Mouse (Mus musculus): Measurements from ENCODE around the gene Mief1.

The Mief1 gene

DNA sequence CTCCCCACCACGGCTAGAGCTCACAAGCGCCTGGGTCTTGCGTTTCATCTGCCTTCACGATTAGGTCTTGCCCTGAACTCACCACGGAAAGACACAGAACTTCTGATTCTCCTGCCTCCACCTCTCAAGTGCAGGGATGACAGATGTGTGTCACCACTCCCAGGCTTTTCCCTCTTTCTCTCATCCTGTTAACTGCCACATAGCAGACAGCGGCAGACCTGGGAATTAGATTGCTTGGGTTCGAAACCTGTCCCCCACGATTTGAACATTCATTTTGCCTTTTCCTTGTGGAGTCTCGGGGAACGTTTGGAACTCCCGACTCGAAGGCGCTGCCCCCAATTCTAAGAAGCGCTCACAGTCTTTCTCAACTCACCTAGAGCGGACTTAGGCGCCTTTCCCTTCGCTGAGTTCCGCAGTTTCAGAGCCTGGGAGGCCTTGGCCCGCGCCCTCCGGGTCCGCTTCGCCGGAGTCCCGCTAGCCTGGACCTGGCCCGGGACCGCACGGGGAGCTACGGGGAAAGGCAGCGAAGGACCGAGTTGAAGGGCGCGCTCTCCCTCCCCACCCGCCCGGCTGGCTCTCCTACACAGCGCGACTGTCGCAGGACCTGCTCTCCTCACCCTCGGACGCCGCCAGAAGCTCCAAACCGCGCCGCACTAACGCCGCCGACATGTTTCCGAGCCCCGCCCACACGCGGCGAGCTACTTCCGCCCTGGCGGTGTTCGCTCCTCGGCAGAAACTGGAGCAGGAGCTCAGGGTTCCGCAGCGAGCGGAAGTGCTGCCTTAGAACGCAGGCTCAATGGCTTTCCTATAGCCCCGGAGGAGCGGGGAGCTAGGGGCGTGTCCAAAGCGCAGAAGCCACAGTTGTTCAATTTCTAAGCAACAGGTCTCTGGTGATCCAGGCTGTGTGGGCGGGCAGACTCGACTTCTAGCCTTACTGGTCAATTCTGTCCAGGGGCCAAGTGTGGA, 30.1 kb downstream of the Mief1 start, which contains the start of gene Rps19bp1:
TSS of gene Rps19bp1 (minus strand) at position 706 of the 966 bp plus-strand sequence.
- DNase-seq, result peak; percentile 85

DNA sequence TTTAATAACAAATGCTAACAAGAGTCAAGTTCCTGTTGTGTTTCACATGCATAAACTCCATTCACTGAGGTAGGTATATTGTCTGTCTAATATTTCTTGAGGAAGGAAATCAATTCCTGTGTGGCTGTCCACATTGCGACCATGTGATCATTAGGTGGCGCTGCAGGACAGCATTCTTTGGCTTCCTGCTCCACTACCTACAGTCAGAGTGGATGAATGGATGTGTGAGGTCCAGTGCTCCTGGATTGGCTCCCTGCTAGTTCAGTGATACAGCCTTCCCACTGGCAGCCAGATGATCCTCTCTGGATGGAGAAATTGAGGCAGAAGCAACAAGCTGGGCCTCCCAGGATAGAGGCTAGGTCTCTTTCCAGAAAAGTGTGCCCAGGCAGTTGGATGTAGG, 32.5 kb downstream of the Mief1 start:
- peak; percentile 67 for DNase-seq

DNA sequence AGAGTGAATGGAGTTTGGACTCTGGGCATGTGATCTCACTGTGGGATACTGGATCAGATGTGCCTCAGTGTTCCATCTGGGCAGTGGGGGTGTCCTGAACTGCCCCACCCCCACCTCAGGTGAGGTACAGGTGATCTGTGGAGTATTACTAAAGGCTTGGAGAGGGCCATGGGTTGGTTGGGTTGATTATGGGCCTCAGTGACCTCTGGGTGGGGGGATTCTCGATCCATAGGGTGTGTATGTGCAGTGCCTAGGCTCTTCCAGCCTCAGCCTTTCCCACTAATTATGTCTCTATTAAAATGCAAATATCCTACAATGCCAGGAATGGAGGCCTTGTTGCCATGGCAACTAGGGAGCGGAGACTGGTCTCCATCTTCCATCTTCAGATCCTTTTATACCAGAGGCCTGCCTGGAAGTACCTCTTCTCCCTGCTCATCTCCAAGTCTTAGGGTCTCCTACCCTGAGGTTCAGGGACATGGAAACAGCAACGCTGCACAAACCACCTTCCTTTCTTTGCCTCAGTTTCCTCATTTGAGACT, 38.1 kb downstream of the Mief1 start:
- DNase-seq, result no peak

DNA sequence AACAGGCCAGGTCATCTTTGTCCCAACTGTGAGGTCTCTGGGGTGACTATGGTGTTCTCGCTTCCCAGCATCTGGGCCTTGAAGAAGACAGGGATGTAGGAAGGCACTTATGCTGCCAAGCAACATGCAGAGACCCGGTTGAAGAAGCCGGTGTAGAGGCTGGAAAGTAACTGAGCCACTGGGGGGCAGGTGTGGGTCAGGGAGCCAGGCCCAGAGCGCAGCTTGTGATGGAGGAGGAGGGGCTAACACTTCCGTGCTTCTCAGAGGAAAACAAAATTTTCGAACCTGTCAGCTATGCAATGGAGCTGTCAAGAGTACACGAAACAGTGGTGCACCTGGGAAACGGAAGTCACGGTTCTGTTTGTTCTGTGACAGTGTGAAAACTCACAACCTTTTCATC, 43.3 kb downstream of the Mief1 start:
- DNase-seq, result no peak

DNA sequence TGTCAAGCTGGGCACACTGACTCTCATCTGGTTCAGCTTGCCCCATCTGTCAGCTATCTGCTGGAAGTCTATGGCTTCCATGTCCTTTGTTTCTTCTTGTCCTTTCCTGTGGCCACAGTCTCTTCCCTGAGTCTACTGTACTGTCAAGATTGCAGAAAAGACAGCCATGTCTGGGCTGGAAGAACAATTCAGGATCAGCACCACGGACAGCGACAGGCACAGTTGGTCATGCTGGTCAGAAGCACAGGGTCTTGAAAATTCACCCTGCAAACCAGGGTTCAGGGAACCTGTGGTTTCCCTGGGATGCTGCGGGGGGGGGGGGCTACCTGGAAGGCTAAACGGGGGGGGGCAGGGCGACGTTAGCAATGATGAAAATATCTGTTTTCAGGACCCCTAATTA, 43.8 kb downstream of the Mief1 start:
- no peak for DNase-seq

DNA sequence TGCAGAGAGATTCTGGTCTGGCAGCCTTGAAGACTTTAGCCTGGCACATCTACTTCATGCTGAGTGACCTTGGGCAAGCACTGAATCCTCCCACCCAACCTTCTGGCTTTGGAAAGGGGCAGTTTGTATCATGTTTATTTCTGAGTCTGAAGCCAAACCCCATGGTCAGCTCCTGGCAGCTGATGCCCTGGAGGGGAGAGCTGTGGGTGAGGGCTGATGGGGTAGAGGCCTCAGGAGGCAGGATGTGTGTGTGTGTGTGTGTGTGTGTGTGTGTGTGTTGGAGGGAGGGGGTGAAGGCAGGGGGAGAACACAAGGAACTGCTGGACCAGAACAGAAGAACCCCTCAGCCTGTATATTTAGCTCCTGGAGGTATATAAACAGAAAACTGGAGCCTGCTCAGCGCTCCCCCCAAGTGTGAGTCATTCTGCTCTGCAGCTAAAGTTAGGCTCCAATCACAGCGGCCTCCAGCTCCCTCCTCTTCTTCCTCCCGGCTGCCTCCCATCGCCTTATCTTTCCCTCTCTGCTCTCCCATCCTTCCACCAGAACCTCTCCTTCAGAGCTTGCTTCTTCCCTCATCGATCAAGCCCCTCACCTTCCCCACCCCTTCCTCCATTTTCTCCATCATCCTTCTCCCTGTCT, 44.4 kb downstream of the Mief1 start:
- DNase-seq, result peak; percentile 74

DNA sequence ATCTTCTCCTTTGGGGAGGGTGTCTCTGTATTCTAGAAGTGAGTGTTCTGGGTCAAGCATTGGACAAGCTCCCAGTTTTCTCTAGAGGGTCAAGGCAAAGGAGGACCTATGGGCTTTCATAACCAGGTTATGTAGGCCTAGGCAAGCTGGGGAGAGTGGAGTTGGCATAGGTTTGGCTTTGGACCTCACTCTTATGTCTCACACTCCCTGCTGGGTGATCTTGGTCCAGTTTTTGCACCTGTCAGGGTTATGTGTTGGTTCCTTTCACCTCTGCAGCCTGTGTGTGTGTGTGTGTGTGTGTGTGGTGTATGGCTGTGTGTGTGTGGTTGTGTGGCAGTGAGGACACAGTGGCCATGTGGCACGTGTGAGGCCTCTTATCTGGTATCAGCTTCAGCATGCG, 45.2 kb downstream of the Mief1 start:
- DNase-seq, result no peak

DNA sequence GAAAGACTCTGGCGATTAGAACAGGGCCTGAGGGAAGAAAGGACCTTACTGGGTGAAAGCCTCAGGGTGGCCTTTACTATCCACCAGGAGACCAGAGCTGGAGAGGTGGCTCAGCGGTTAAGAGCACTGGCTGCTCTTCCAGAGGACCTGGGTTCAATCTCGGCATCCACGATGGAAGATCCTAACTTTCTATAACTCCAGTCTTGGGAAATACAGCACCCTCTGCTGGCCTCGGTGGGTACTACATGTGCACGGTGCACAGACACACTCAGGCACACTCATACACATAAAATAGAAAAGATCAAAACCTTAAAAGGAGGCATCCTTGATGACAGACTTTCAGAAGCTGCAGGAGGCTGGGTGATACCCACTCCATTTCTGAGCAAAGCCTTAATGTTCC, 46.8 kb downstream of the Mief1 start:
- DNase-seq, result no peak

DNA sequence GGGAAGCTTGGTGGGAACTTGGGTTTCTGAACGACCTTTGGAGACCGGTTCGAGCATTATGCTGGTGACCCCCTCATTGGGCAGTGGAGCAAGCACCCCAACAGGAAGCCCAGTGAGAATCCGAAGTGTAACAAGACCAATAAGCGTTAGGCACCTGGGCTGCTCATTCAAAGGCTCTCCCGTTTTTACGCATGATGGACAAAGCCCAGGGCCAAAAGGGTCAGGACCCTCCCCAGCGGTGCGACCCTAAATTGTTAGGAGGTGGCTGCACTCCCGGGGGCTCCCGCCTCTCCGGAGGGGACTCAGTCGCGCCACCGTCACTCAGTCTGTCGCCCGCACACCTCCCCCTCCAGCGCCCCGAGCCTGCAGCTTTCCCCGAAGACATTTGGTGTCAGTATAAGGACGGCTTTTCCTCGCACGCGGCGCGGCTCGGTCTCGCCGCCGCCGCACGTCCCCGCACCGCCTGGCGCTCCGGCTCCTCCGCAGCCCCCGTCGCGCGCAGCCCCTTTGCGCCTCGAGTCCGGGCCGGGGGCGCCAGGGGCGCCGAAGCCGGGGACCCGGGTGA, 53.1 kb downstream of the Mief1 start, which contains the start of gene Cacna1i:
TSS of gene Cacna1i (plus strand) at position 388 of the 565 bp plus-strand sequence.
- peak; percentile 77 for DNase-seq

DNA sequence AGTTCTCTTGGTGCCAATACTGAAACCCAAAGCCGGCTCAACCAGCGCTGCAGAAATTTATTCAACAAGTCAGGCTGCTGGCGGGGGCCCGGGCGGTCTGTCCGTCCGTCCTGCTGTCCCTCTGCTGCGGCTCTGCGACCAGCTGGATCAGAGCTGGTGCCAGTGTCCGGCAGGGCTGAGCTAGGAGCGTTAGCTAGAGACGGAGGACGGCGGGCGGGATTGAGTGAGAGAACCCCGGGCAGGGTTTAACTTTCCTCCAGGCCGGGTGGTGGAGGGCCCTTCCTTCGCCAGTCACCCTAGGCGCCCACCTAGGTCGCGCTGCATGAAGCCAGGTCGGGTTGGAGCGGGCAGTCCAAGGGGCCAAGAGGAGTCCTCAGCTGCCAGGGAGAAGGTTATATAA, 54.2 kb downstream of the Mief1 start:
- no peak for DNase-seq

DNA sequence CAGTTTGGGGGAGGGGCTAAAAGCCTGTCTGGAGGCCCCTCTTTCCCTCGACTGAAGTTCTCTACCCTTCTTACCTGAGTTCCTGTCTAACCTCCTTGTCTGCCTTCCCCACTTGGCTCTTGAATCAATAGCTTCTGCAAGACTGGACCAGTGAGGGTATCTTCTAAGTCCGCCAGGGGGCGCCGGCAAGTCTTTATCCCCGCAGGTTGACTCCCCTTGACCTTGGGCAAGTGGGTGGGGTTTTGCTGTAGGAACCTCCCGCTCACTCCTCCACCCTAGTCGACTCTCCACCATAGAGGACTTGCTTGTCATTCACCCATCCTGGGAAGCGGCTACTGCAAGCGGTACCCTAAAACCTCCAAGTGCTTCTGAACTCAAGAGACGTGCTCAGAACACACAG, 55.6 kb downstream of the Mief1 start:
- DNase-seq, result peak; percentile 71

DNA sequence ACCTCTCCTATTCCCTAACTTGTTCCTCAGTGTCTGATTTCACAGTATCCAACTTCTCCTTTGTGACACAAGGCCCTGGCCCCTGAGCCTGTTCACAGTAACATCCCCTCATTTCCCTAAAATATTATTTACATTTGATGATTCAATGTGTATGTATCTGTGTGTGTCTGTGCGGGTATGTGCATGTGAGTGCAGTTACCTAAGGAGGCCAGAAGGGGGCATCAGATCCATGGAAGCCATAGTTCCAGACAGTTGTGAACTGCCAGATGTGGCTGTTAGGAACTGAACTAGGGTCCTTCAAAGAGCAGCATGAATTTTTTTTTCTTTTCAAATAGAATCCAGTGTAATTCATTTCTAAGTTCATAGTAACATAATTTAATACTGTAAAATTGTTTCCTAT, 63.3 kb downstream of the Mief1 start:
- no peak for DNase-seq

Measured in right cerebral cortex, postnatal 25 days (tissue).